Mouse (Mus musculus): ENCODE data around the gene Olfr214. TPM values are rescaled to one million over a fixed set of nuclear protein-coding genes. Genes with fewer than 3 reads are reported as not detected.
"Not testable (repeated sequence)": the region's sequence is repeated elsewhere in the genome, so short reads cannot be mapped to it uniquely, and the experiment has no call there.

The Olfr214 gene
- not detected for polyA plus RNA-seq (2012; fragmentation: generic; extraction: Trizol)
- long read RNA-seq, experiment 1: 0 reads
- long read RNA-seq, experiment 2: 0 reads

DNA sequence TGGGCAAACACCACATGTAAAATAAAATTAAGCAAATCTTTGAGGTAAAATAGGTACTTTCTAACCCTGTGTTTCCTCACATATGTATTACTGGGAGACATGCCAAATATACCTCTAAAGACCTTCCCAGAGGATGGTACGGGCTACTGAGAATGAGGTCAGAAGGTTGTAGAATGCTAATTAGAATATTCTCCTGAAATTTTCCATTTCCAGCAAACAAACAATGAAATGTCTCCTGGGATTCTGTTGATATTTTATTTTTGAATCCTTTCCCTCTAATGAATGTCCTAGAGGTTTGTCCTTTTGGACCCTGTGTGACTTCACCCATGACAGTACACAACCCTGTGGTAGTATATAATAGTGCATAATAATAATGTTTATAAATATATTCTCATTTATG, at the start of gene Olfr214:
Olfr214 (plus strand) TSS at position 301 of the 400 bp plus-strand sequence.
- TF ChIP-seq FOSL1 (IDR thresholded peaks at IDR 0.05; ENCODE audit: insufficient read depth, low read length, poor library complexity, severe bottlenecking) (no peak), CTCF (IDR thresholded peaks at IDR 0.05; ENCODE audit: control insufficient read depth, insufficient read depth, insufficient read length) (no peak), MAX (IDR thresholded peaks at IDR 0.05) (no peak), USF1 (IDR thresholded peaks at IDR 0.05; ENCODE audit: low read depth) (no peak), MYOG (IDR thresholded peaks at IDR 0.05; ENCODE audit: control insufficient read depth, extremely low read depth, insufficient read length) (no peak), MYOD1 (IDR thresholded peaks at IDR 0.05; ENCODE audit: control insufficient read depth, insufficient read length, low read depth) (no peak), CEBPB (IDR thresholded peaks at IDR 0.05; ENCODE audit: low read depth) (no peak)
- Histone ChIP-seq H3K36me3 (ENCODE audit: control insufficient read depth, insufficient read depth) (no peaks in the 10 kb centered on the region), H3K4me3 (ENCODE audit: insufficient read depth, poor library complexity, severe bottlenecking) (no peak within 1 kb of the TSS), H3K79me3 (ENCODE audit: low read depth) (no peaks in the 10 kb centered on the region), H3K27me3 (ENCODE audit: control insufficient read depth, insufficient read depth, insufficient read length) (peaks cover 9% of the 10 kb centered on the region), H3ac (ENCODE audit: control insufficient read depth, insufficient read length, low read depth) (no peak within 1 kb of the TSS), H3K79me2 (ENCODE audit: control insufficient read depth, insufficient read depth) (no peaks in the 10 kb centered on the region)

DNA sequence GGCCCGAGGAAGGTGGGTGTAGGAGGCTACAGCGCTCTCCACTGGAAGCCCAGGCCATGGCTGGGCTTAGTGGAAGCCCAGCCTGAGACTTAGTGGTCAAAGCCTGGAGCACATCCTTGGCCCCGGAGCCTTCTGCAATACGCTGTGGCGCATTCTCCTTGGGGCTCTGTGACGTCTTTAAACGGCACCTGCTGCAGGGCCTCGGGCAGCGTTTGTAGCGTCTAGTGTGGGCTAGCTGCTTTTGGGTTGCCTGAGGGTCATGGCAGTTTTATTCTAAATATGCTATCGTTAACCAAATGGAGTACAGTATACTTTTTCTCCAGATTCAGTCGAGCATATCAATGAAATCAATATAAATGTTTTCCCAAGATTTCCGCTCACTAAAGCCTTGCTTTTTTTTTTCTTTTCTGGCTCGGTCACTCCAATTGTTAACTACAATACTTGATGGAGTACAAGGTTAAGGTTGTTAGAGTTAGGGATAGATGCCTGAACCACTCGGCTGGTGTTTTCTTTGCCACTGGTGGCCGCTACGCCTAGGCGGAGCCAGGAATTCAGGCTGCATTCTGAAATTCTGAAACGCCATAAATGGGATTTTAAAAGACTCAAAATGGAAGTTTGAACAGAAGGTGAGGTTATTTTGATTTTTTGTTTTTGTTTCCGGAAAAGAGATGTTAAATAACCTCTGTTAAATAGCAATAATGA, 47.6 kb upstream of the Olfr214 start, which contains the start of gene Olfr212:
Olfr212 (plus strand) TSS at position 215 of the 702 bp plus-strand sequence.
- H3ac ChIP-seq (ENCODE audit: control insufficient read depth, insufficient read length, low read depth); H3K79me2 ChIP-seq (ENCODE audit: control insufficient read depth, insufficient read depth); H3K36me3 ChIP-seq (ENCODE audit: control insufficient read depth, insufficient read depth); H3K79me3 ChIP-seq (ENCODE audit: low read depth); H3K27me3 ChIP-seq (ENCODE audit: control insufficient read depth, insufficient read depth, insufficient read length); H3K4me3 ChIP-seq (ENCODE audit: insufficient read depth, poor library complexity, severe bottlenecking): not testable (repeated sequence)

DNA sequence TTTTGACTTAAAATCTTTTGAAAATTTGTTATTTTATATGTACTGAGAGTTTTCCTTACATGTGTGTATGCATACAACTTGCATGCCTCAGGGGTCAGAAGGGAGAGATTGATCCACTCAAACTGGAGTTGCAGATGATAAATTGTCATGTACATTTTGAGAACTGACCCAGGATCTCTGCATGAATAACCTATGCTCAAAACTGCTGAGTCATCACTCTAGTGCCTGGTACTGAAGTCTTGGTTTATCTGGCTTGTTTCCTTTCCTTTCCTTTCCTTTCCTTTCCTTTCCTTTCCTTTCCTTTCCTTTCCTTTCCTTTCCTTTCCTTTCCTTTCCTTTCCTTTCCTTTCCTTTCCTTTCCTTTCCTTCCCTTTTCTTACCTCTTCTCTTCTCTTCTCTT, 39.2 kb upstream of the Olfr214 start:
- Histone ChIP-seq H3K4me3 (ENCODE audit: insufficient read depth, poor library complexity, severe bottlenecking) (no peak overlapping the region), H3K27me3 (ENCODE audit: control insufficient read depth, insufficient read depth, insufficient read length) (peaks cover 4% of the 10 kb centered on the region), H3K79me3 (ENCODE audit: low read depth) (no peaks in the 10 kb centered on the region), H3K79me2 (ENCODE audit: control insufficient read depth, insufficient read depth) (no peaks in the 10 kb centered on the region), H3K36me3 (ENCODE audit: control insufficient read depth, insufficient read depth) (no peaks in the 10 kb centered on the region), H3ac (ENCODE audit: control insufficient read depth, insufficient read length, low read depth) (no peak overlapping the region)
- TF ChIP-seq CEBPB (IDR thresholded peaks at IDR 0.05; ENCODE audit: low read depth) (no peak), MYOD1 (IDR thresholded peaks at IDR 0.05; ENCODE audit: control insufficient read depth, insufficient read length, low read depth) (no peak), MAX (IDR thresholded peaks at IDR 0.05) (no peak), USF1 (IDR thresholded peaks at IDR 0.05; ENCODE audit: low read depth) (no peak)

DNA sequence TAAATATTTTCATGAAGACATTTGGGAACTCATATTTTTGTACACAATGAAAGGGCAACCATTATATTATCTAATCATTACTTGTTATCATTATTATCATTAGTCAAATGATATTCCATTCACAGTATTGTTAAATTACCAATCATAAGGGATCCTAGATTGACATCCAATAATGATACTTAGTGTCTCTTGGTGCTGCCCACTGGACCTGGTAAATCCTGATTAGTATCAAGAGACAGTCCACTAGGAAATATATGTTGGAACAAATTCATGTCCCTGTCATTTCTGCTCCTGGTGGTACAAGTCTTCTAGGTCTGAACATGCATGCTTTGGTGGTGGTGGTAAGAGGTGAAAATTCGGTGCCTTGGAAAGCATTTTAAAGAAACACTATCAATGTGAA, 15.9 kb upstream of the Olfr214 start, which contains the start of gene Olfr213:
Olfr213 (plus strand) TSS at position 301 of the 400 bp plus-strand sequence.
- TF ChIP-seq USF1 (IDR thresholded peaks at IDR 0.05; ENCODE audit: low read depth) (no peak), CTCF (IDR thresholded peaks at IDR 0.05; ENCODE audit: control insufficient read depth, insufficient read depth, insufficient read length) (no peak), MYOG (IDR thresholded peaks at IDR 0.05; ENCODE audit: control insufficient read depth, extremely low read depth, insufficient read length) (no peak), FOSL1 (IDR thresholded peaks at IDR 0.05; ENCODE audit: insufficient read depth, low read length, poor library complexity, severe bottlenecking) (no peak), MAX (IDR thresholded peaks at IDR 0.05) (no peak)
- no peaks in the 10 kb centered on the region for H3K79me3 ChIP-seq (ENCODE audit: low read depth)

DNA sequence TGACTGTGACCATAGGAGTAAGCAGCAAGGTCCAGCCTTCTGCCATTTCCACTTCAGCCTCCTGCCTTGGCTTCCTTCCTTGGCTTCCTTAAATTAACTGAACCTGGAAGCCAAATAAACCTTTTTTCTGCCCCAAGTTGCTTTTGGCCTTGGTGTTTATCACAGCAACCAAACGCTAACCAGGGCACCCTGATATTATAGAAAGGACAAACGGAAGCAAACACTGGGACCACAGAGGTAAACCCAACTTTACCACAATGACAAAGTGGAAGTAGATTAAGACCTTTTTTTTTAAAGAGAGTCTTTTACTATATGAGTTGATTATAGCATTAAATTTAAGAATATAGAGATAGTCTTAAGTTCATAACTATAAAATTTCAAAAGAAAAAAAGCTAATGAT, 11.5 kb upstream of the Olfr214 start:
- H3K27me3 ChIP-seq (ENCODE audit: control insufficient read depth, insufficient read depth, insufficient read length): no peaks in the 10 kb centered on the region
- no peaks in the 10 kb centered on the region for H3K36me3 ChIP-seq (ENCODE audit: control insufficient read depth, insufficient read depth)

More for the DNA sequence above, 15.9 kb upstream of the Olfr214 start, which contains the start of gene Olfr213:
- no peaks in the 10 kb centered on the region for H3K27me3 ChIP-seq (ENCODE audit: control insufficient read depth, insufficient read depth, insufficient read length)
- H3K79me2 ChIP-seq (ENCODE audit: control insufficient read depth, insufficient read depth): no peaks in the 10 kb centered on the region
- no peak within 1 kb of the TSS for H3ac ChIP-seq (ENCODE audit: control insufficient read depth, insufficient read length, low read depth)
- H3K4me3 ChIP-seq (ENCODE audit: insufficient read depth, poor library complexity, severe bottlenecking): no peak within 1 kb of the TSS
- no peaks in the 10 kb centered on the region for H3K36me3 ChIP-seq (ENCODE audit: control insufficient read depth, insufficient read depth)

DNA sequence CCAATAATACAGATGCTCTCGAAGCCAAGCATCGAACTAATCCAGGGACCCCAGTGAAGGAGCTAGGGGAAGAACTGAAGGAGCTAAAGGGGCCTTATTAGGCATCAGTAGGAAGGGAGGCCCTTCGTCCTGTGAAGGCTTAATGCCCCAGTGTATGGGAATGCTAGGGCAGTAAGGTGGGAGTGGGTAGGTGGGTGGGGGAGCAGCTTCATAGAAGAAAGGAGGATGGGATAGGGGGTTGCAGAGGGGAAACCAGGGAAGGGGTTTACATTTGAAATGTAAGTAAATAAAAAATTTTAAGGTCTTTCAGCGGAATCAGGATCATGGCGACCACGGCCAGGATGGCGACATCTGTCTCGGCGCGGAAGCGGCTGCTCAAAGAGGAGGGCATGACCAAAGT, 3.2 kb upstream of the Olfr214 start, which contains the start of gene Gm5580:
Gm5580 (plus strand) TSS at position 301 of the 400 bp plus-strand sequence.
- H3K79me3 ChIP-seq (ENCODE audit: low read depth); H3K36me3 ChIP-seq (ENCODE audit: control insufficient read depth, insufficient read depth); H3K27me3 ChIP-seq (ENCODE audit: control insufficient read depth, insufficient read depth, insufficient read length); H3K79me2 ChIP-seq (ENCODE audit: control insufficient read depth, insufficient read depth); H3K4me3 ChIP-seq (ENCODE audit: insufficient read depth, poor library complexity, severe bottlenecking); H3ac ChIP-seq (ENCODE audit: control insufficient read depth, insufficient read length, low read depth): not testable (repeated sequence)

More for the DNA sequence above, 11.5 kb upstream of the Olfr214 start:
- Histone ChIP-seq H3K79me2 (ENCODE audit: control insufficient read depth, insufficient read depth) (no peaks in the 10 kb centered on the region), H3K79me3 (ENCODE audit: low read depth) (no peaks in the 10 kb centered on the region), H3K4me3 (ENCODE audit: insufficient read depth, poor library complexity, severe bottlenecking) (no peak overlapping the region), H3ac (ENCODE audit: control insufficient read depth, insufficient read length, low read depth) (no peak overlapping the region)
- TF ChIP-seq MAX (IDR thresholded peaks at IDR 0.05): no peak
- no peak for TF ChIP-seq MYOG (IDR thresholded peaks at IDR 0.05; ENCODE audit: control insufficient read depth, extremely low read depth, insufficient read length)
- no peak for TF ChIP-seq CEBPB (IDR thresholded peaks at IDR 0.05; ENCODE audit: low read depth)
- no peak for TF ChIP-seq USF1 (IDR thresholded peaks at IDR 0.05; ENCODE audit: low read depth)
- TF ChIP-seq CTCF (IDR thresholded peaks at IDR 0.05; ENCODE audit: control insufficient read depth, insufficient read depth, insufficient read length): no peak
- no peak for TF ChIP-seq MYOD1 (IDR thresholded peaks at IDR 0.05; ENCODE audit: control insufficient read depth, insufficient read length, low read depth)
- TF ChIP-seq FOSL1 (IDR thresholded peaks at IDR 0.05; ENCODE audit: insufficient read depth, low read length, poor library complexity, severe bottlenecking): no peak

Measured in C2C12 (cell line).